Comparison of ENCODE assay signal across 8 mouse cellular contexts in the genomic region with DNA sequence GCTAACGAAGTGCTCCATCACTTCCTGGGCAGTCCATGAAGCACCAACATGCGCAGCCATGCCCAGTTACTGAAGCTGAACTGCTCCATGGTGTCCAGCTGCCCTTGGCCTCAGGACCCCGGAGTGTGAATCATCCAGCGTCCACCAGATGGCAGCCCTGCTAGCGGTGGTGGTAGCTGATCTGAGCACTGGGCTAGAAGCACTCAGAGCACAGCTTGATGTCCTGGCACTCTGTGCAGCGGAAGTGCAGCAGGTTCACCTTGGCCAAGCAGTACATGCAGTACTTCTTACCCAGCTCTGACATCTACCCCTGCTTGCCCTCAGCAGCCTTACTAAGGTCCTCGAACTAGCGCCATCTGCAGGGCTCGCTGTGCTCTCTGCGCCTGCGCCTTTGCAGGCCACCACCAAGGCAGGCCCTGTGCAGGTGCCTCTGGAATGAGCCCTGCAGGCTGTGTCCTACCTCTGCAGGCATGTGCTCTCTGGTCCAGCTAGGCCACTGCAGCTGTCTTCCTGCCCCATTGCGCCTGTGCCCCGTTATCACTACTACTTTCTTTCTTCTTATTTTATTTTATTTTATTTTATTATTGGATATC.
DNase-seq lines count a peak whose midpoint lies in the region; ATAC-seq and TF ChIP-seq lines count a peak whose summit lies in the region.
"Not testable (repeated sequence)": the region's sequence is repeated elsewhere in the genome, so short reads cannot be mapped to it uniquely, and the experiment has no call there.

No protein-coding gene starts in this region.

- H3K4me1 ChIP-seq in hindbrain, postnatal 0 days (ENCODE audit: insufficient read depth, low read length); kidney, embryonic 16.5 days (ENCODE audit: insufficient read depth, low read length); stomach, postnatal 0 days (replicated peaks; ENCODE audit: control insufficient read depth, insufficient read depth): not testable (repeated sequence)

- not testable (repeated sequence) for H3K4me3 ChIP-seq in hindbrain, postnatal 0 days (ENCODE audit: low read length); kidney, embryonic 16.5 days (ENCODE audit: low read length); stomach, postnatal 0 days (ENCODE audit: low read depth, low read length)

- H3K27ac ChIP-seq in hindbrain, postnatal 0 days; kidney, embryonic 16.5 days (ENCODE audit: low read length); stomach, postnatal 0 days (replicated peaks): not testable (repeated sequence)

- WGBS in hindbrain, postnatal 0 days: 40% methylated on average over 6 of the region's 13 CpGs
- 38% methylated on average over 8 of the region's 13 CpGs for WGBS in kidney, embryonic 16.5 days
- WGBS in stomach, postnatal 0 days: 25% methylated on average over 7 of the region's 13 CpGs

- H3K4me2 ChIP-seq in hindbrain, postnatal 0 days (ENCODE audit: low read depth, low read length); kidney, embryonic 16.5 days (replicated peaks; ENCODE audit: low read depth, low read length); stomach, postnatal 0 days (replicated peaks; ENCODE audit: low read depth): not testable (repeated sequence)

- H3K9me3 ChIP-seq in hindbrain, postnatal 0 days (ENCODE audit: low read length); kidney, embryonic 16.5 days (ENCODE audit: low read length); stomach, postnatal 0 days (ENCODE audit: control insufficient read depth, low read length): not testable (repeated sequence)

- TF ChIP-seq EP300 in stomach, postnatal 0 days (optimal IDR thresholded peaks at IDR 0.05): not testable (repeated sequence)

- not testable (repeated sequence) for H3K36me3 ChIP-seq in hindbrain, postnatal 0 days (ENCODE audit: insufficient read depth, low read length); kidney, embryonic 16.5 days (ENCODE audit: insufficient read depth, low read length); stomach, postnatal 0 days (ENCODE audit: control insufficient read depth, insufficient read depth, low read length)

- peak; percentile 30; the same call in 1 of the 2 replicates for TF ChIP-seq CTCF in hindbrain, postnatal 0 days (IDR thresholded peaks at IDR 0.05; ENCODE audit: low read depth)
- peak; percentile 43; the same call in 1 of the 2 replicates for TF ChIP-seq CTCF in stomach, postnatal 0 days (IDR thresholded peaks at IDR 0.05; ENCODE audit: low read depth)

- not testable (repeated sequence) for H3K27me3 ChIP-seq in hindbrain, postnatal 0 days (ENCODE audit: insufficient read depth, low read length); kidney, embryonic 16.5 days (ENCODE audit: insufficient read depth, low read length); stomach, postnatal 0 days (ENCODE audit: control insufficient read depth, insufficient read depth, low read length)

- peak; percentile 32 for DNase-seq in adrenal gland, adult 2 months
- peak; percentile 10 to 14 for DNase-seq in cerebellum, postnatal 36 days
- DNase-seq in hindbrain, postnatal 0 days (ENCODE audit: low spot score): not testable (repeated sequence)
- peak; percentile 14 to 26 for DNase-seq in lung, adult 18-20 months
- DNase-seq in stomach, postnatal 0 days (ENCODE audit: low spot score): peak; percentile 21
- peak; percentile 7 for DNase-seq in urinary bladder, postnatal 14 days (ENCODE audit: low spot score)

- H3K9ac ChIP-seq in hindbrain, postnatal 0 days (replicated peaks; ENCODE audit: low read length); kidney, embryonic 16.5 days (replicated peaks; ENCODE audit: low read length); stomach, postnatal 0 days (ENCODE audit: low read length): not testable (repeated sequence)

- ATAC-seq in hindbrain, postnatal 0 days: not testable (repeated sequence)
- ATAC-seq in kidney, embryonic 16.5 days (ENCODE audit: low FRiP score, low TSS enrichment): 0 out of 2 replicates have a peak, but pooled peaks have one; percentile 49
- peak; percentile 67 for ATAC-seq in megakaryocyte, adult 5-6 weeks (ENCODE audit: poor library complexity, severe bottlenecking)
- ATAC-seq in stomach, postnatal 0 days (ENCODE audit: low FRiP score, low TSS enrichment): peak; percentile 68
